Mouse (Mus musculus): ENCODE data around the gene Capn10.

The Capn10 gene

DNA sequence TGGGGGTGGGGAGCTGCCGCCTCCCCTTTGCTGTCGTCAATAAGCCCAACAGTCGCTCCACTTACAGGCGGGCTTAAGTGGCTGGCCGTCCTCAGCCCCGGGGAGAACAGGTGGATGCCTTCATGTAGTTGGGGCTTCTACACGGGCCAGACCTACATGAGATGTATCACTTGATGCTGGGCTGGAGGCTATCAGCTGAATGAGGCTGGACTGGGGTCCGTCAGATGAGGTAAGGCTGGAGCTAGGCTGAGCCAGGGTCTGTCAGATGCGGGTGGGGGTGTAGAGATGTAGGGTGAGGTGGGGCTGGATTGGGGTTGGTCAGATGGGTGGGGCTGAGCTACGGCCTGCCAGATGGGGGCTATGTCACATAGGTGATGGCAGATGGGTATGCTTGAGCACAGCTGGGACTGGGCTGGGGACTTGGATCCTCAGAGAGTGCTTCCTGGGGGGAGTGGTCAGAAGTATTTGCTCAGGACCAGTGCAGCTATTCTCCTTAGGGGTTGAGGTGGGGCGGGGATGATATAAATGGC lies 45.0 kb downstream of the Capn10 start:
- DNase-seq: no peak

DNA sequence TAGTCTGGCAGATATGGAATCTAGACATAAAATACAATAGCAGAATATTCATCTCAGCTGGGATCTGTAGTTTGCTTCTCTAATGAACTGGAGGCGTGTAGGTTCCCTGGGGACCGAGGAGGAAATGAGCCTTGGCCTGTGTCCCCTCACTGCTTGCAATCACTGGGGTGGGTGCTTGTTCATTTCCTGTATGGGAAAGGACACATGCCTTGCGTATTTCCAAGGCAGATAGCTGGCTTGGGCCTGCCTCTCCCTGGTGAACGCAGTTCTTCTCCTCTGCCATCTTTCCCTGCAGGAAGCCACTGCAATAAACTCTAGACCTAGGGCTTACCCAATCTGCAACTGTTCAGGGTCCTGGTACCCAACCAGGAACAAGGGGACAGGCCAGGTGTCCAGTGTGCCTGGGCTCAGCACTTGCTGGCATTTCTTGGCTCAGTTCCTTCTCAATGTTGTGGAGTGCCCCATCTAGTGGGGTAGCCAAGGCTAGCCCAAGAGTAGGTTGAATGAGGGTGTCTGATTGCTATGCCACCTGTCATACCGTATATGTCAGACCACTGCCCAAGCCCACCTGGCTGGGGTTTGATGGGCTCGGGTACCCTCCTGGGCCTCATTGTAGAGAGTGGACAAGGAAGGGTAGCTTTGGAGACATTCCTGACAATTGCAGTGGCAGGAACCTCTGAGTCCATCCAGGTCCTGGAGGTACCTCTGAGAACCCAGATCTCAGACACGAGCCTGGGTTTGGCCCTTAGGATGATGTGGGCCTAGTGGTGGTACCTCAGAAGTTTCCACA lies 47.1 kb downstream of the Capn10 start:
- no peak for DNase-seq

GRCm38 (mm10) chr1:92982931-92983605 lies 48.9 kb downstream of the Capn10 start:
- DNase-seq: no peak

DNA sequence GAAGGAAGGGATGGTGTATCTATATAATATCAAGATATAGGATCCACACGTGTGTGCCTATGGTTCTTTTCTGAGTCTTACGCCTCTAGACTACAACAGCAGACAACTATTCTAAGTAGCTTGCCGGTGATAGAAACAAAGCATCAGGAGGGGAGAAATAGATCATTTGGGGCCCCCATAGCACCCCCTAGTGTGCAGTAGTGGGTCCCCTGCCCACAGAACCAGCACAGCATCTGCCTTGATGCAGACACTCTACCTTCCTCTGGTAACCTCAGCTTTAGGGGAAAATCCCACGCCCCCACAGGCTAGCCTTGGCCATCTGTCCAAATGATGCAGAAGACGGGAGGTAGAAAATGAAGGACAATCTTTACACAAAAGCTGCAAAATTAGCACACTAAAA lies 50.8 kb downstream of the Capn10 start:
- no peak for DNase-seq

DNA sequence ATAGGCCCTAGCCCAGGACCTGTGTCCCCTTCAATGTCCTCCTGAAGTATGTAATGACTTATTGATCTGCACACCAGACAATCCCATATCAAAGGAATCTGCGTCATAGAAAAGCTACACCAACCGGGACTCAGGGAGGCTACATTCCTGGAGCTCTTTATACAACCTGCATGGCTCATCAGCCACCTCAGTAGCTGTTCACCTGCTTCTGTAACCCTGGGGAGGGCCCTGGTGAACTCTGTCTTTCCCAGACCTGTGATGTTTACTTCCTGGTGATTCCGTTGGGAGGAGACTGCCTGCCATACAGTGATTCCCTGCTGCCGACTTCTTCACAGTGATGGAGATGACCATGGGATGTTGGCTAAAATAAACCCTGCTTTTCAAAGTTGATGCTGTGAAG lies 54.7 kb downstream of the Capn10 start:
- no peak for DNase-seq

- no peak for DNase-seq
Measured at GRCm38 (mm10) chr1:92989891-92990290, 55.7 kb downstream of the Capn10 start.

- no peak for DNase-seq
Measured at GRCm38 (mm10) chr1:92992214-92992855, 58.2 kb downstream of the Capn10 start.

DNA sequence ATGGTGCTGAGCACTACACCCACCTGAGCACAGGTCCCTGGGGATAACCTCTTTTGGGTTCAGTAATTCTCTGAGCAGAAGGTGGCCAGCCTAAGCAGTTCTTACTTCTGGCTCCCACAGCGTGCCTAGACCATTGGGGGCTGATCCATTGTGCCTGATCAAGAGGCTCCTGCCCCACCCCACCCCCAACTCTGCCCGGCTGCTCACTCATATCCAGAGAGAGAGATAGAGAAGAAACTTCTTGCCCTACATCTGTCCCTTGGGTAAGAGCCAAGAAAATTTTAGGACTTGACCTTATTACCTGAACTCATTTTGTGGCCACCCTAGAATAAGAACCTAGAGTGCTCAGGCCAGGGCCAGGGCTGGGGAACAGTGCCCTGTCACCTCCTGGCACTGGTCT lies 58.7 kb downstream of the Capn10 start:
- no peak for DNase-seq

Measured in cerebellum, adult 11 months (tissue).